Mouse (Mus musculus): ENCODE measurements at regions not wholly inside any gene's neighbourhood (a gene's known extent, or its start where the extent isn't known, plus 50 kb on each side); places are given as distances from the start of the nearest gene placed in this dataset.

- in situ Hi-C loops (cut with MboI, MseI): loop anchor here (10.0 kb wide), 1 partner anchor 1649 kb away; no protein-coding TSS in a partner anchor
These were observed 77.7 kb downstream of the Gm826 start for GRCm38 (mm10) chr2:160256251-160256650.

- in situ Hi-C loops (cut with MboI, MseI): loop anchor here (10.0 kb wide), 1 partner anchor 1655 kb away; no protein-coding TSS in a partner anchor
These were observed 83.7 kb downstream of the Gm826 start for GRCm38 (mm10) chr2:160250228-160250627.

GRCm38 (mm10) chr2:160249104-160250093 lies 84.6 kb downstream of the Gm826 start:
- in situ Hi-C loops (cut with MboI, MseI): loop anchor here (10.0 kb wide), 1 partner anchor 1655 kb away; no protein-coding TSS in a partner anchor

- in situ Hi-C loops (cut with MboI, MseI): no loop called here
These were observed 86.7 kb downstream of the Gm826 start for GRCm38 (mm10) chr2:160247286-160247685.

GRCm38 (mm10) chr2:160246356-160246755 lies 87.6 kb downstream of the Gm826 start:
- in situ Hi-C loops (cut with MboI, MseI): no loop called here

GRCm38 (mm10) chr2:160244866-160245265 lies 89.1 kb downstream of the Gm826 start:
- in situ Hi-C loops (cut with MboI, MseI): no loop called here

GRCm38 (mm10) chr2:160240531-160241379 lies 93.2 kb downstream of the Gm826 start:
- in situ Hi-C loops (cut with MboI, MseI): no loop called here

- in situ Hi-C loops (cut with MboI, MseI): loop anchor here (10.0 kb wide), 1 partner anchor 1387 kb away; no protein-coding TSS in a partner anchor
These were observed 96.4 kb downstream of the Gm826 start for GRCm38 (mm10) chr2:160237436-160238104.

- in situ Hi-C loops (cut with MboI, MseI): loop anchor here (10.0 kb wide), 1 partner anchor 1388 kb away; no protein-coding TSS in a partner anchor
These were observed 97.2 kb downstream of the Gm826 start for GRCm38 (mm10) chr2:160236806-160237205.

- in situ Hi-C loops (cut with MboI, MseI): loop anchor here (10.0 kb wide), 1 partner anchor 1394 kb away; no protein-coding TSS in a partner anchor
These were observed 103.2 kb downstream of the Gm826 start for GRCm38 (mm10) chr2:160230786-160231185.

- in situ Hi-C loops (cut with MboI, MseI): no loop called here
These were observed 105.5 kb downstream of the Gm826 start for GRCm38 (mm10) chr2:160228331-160229035.

GRCm38 (mm10) chr2:160225450-160225849 lies 108.5 kb downstream of the Gm826 start:
- in situ Hi-C loops (cut with MboI, MseI): no loop called here

GRCm38 (mm10) chr2:160223366-160223765 lies 110.6 kb downstream of the Gm826 start:
- in situ Hi-C loops (cut with MboI, MseI): no loop called here

- in situ Hi-C loops (cut with MboI, MseI): no loop called here
These were observed 112.2 kb downstream of the Gm826 start for GRCm38 (mm10) chr2:160221772-160222171.

- in situ Hi-C loops (cut with MboI, MseI): no loop called here
These were observed 113.4 kb downstream of the Gm826 start for GRCm38 (mm10) chr2:160220562-160221021.

- in situ Hi-C loops (cut with MboI, MseI): no loop called here
These were observed 119.7 kb downstream of the Gm826 start for GRCm38 (mm10) chr2:160214032-160214812.

- in situ Hi-C loops (cut with MboI, MseI): no loop called here
These were observed 123.5 kb downstream of the Gm826 start for GRCm38 (mm10) chr2:160210507-160210906.

GRCm38 (mm10) chr2:160209589-160210264 lies 124.2 kb downstream of the Gm826 start:
- in situ Hi-C loops (cut with MboI, MseI): no loop called here

GRCm38 (mm10) chr2:160208295-160208694 lies 125.7 kb downstream of the Gm826 start:
- in situ Hi-C loops (cut with MboI, MseI): no loop called here
